Mouse (Mus musculus): ENCODE measurements at regions not wholly inside any gene's neighbourhood (a gene's known extent, or its start where the extent isn't known, plus 50 kb on each side); places are given as distances from the start of the nearest gene placed in this dataset.

- H3K4me1 ChIP-seq (ENCODE audit: control insufficient read depth, insufficient read depth, low read length): no peaks in the 10 kb centered on the region
- H3K27ac ChIP-seq (replicated peaks; ENCODE audit: low read depth, low read length): no peak overlapping the region
- WGBS: 72% methylated on average over 14 of the region's 14 CpGs
- DNase-seq (ENCODE audit: low spot score) (no peak), ATAC-seq (replicated peaks; ENCODE audit: insufficient number of reproducible peaks, low FRiP score, low TSS enrichment, low read depth) (no peak)
- H3K27me3 ChIP-seq (ENCODE audit: control insufficient read depth, insufficient read depth, low read length): no peaks in the 10 kb centered on the region
- no peak overlapping the region for H3K9ac ChIP-seq (replicated peaks; ENCODE audit: low read length)
- H3K9me3 ChIP-seq (replicated peaks; ENCODE audit: control insufficient read depth, low read length): no peaks in the 10 kb centered on the region
- no peaks in the 10 kb centered on the region for H3K36me3 ChIP-seq (replicated peaks; ENCODE audit: control insufficient read depth, insufficient read depth, low read depth, low read length)
- no peak overlapping the region for H3K4me2 ChIP-seq (ENCODE audit: low read depth, low read length)
- no peak overlapping the region for H3K4me3 ChIP-seq (ENCODE audit: low read depth, low read length)
Measured at GRCm38 (mm10) chr16:95929700-95930435, 60.9 kb downstream of the Psmg1 start.

GRCm38 (mm10) chr16:95928290-95929260 is 62.2 kb downstream of the Psmg1 start:
- no peaks in the 10 kb centered on the region for H3K4me1 ChIP-seq (ENCODE audit: control insufficient read depth, insufficient read depth, low read length)
- 57% methylated on average over 18 of the region's 18 CpGs for WGBS
- H3K27ac ChIP-seq (replicated peaks; ENCODE audit: low read depth, low read length): no peak overlapping the region
- ATAC-seq (replicated peaks; ENCODE audit: insufficient number of reproducible peaks, low FRiP score, low TSS enrichment, low read depth): no peak
- H3K9ac ChIP-seq (replicated peaks; ENCODE audit: low read length): no peak overlapping the region
- H3K36me3 ChIP-seq (replicated peaks; ENCODE audit: control insufficient read depth, insufficient read depth, low read depth, low read length): no peaks in the 10 kb centered on the region
- no peak overlapping the region for H3K4me2 ChIP-seq (ENCODE audit: low read depth, low read length)
- H3K27me3 ChIP-seq (ENCODE audit: control insufficient read depth, insufficient read depth, low read length): no peaks in the 10 kb centered on the region
- DNase-seq (ENCODE audit: low spot score): no peak
- H3K4me3 ChIP-seq (ENCODE audit: low read depth, low read length): no peak overlapping the region
- H3K9me3 ChIP-seq (replicated peaks; ENCODE audit: control insufficient read depth, low read length): no peaks in the 10 kb centered on the region

- no peaks in the 10 kb centered on the region for H3K27me3 ChIP-seq (ENCODE audit: control insufficient read depth, insufficient read depth, low read length)
- no peak overlapping the region for H3K4me2 ChIP-seq (ENCODE audit: low read depth, low read length)
- H3K9me3 ChIP-seq (replicated peaks; ENCODE audit: control insufficient read depth, low read length): no peaks in the 10 kb centered on the region
- no peaks in the 10 kb centered on the region for H3K36me3 ChIP-seq (replicated peaks; ENCODE audit: control insufficient read depth, insufficient read depth, low read depth, low read length)
- H3K4me1 ChIP-seq (ENCODE audit: control insufficient read depth, insufficient read depth, low read length): no peaks in the 10 kb centered on the region
- H3K4me3 ChIP-seq (ENCODE audit: low read depth, low read length): no peak overlapping the region
- DNase-seq (ENCODE audit: low spot score) (no peak), ATAC-seq (replicated peaks; ENCODE audit: insufficient number of reproducible peaks, low FRiP score, low TSS enrichment, low read depth) (no peak)
- 77% methylated on average over 6 of the region's 6 CpGs for WGBS
- no peak overlapping the region for H3K9ac ChIP-seq (replicated peaks; ENCODE audit: low read length)
- H3K27ac ChIP-seq (replicated peaks; ENCODE audit: low read depth, low read length): no peak overlapping the region
Measured at GRCm38 (mm10) chr16:95926558-95926957, 64.2 kb downstream of the Psmg1 start.

GRCm38 (mm10) chr16:95924716-95925115 is 66.0 kb downstream of the Psmg1 start:
- Histone ChIP-seq H3K9ac (replicated peaks; ENCODE audit: low read length) (no peak overlapping the region), H3K4me1 (ENCODE audit: control insufficient read depth, insufficient read depth, low read length) (no peaks in the 10 kb centered on the region), H3K4me3 (ENCODE audit: low read depth, low read length) (no peak overlapping the region), H3K36me3 (replicated peaks; ENCODE audit: control insufficient read depth, insufficient read depth, low read depth, low read length) (no peaks in the 10 kb centered on the region), H3K27me3 (ENCODE audit: control insufficient read depth, insufficient read depth, low read length) (no peaks in the 10 kb centered on the region), H3K9me3 (replicated peaks; ENCODE audit: control insufficient read depth, low read length) (no peaks in the 10 kb centered on the region), H3K4me2 (ENCODE audit: low read depth, low read length) (no peak overlapping the region), H3K27ac (replicated peaks; ENCODE audit: low read depth, low read length) (no peak overlapping the region)
- DNase-seq (ENCODE audit: low spot score) (no peak), ATAC-seq (replicated peaks; ENCODE audit: insufficient number of reproducible peaks, low FRiP score, low TSS enrichment, low read depth) (no peak)
- 73% methylated on average over 8 of the region's 8 CpGs for WGBS

GRCm38 (mm10) chr16:95923991-95924390 is 66.8 kb downstream of the Psmg1 start:
- no peaks in the 10 kb centered on the region for H3K36me3 ChIP-seq (replicated peaks; ENCODE audit: control insufficient read depth, insufficient read depth, low read depth, low read length)
- no peaks in the 10 kb centered on the region for H3K27me3 ChIP-seq (ENCODE audit: control insufficient read depth, insufficient read depth, low read length)
- no peak overlapping the region for H3K4me3 ChIP-seq (ENCODE audit: low read depth, low read length)
- no peaks in the 10 kb centered on the region for H3K4me1 ChIP-seq (ENCODE audit: control insufficient read depth, insufficient read depth, low read length)
- H3K9me3 ChIP-seq (replicated peaks; ENCODE audit: control insufficient read depth, low read length): no peaks in the 10 kb centered on the region
- no peak overlapping the region for H3K27ac ChIP-seq (replicated peaks; ENCODE audit: low read depth, low read length)
- WGBS: 91% methylated on average over 7 of the region's 7 CpGs
- H3K4me2 ChIP-seq (ENCODE audit: low read depth, low read length): no peak overlapping the region
- DNase-seq (ENCODE audit: low spot score) (no peak), ATAC-seq (replicated peaks; ENCODE audit: insufficient number of reproducible peaks, low FRiP score, low TSS enrichment, low read depth) (no peak)
- no peak overlapping the region for H3K9ac ChIP-seq (replicated peaks; ENCODE audit: low read length)

- no peak overlapping the region for H3K9ac ChIP-seq (replicated peaks; ENCODE audit: low read length)
- no peak overlapping the region for H3K4me3 ChIP-seq (ENCODE audit: low read depth, low read length)
- H3K4me2 ChIP-seq (ENCODE audit: low read depth, low read length): no peak overlapping the region
- H3K27ac ChIP-seq (replicated peaks; ENCODE audit: low read depth, low read length): no peak overlapping the region
- no peaks in the 10 kb centered on the region for H3K27me3 ChIP-seq (ENCODE audit: control insufficient read depth, insufficient read depth, low read length)
- no peaks in the 10 kb centered on the region for H3K9me3 ChIP-seq (replicated peaks; ENCODE audit: control insufficient read depth, low read length)
- peak; percentile 61 for DNase-seq (ENCODE audit: low spot score)
- WGBS: 42% methylated on average over 9 of the region's 9 CpGs
- no peaks in the 10 kb centered on the region for H3K36me3 ChIP-seq (replicated peaks; ENCODE audit: control insufficient read depth, insufficient read depth, low read depth, low read length)
- no peak for ATAC-seq (replicated peaks; ENCODE audit: insufficient number of reproducible peaks, low FRiP score, low TSS enrichment, low read depth)
- H3K4me1 ChIP-seq (ENCODE audit: control insufficient read depth, insufficient read depth, low read length): no peaks in the 10 kb centered on the region
Measured at GRCm38 (mm10) chr16:95922369-95922934, 68.3 kb downstream of the Psmg1 start.

- no peak overlapping the region for H3K4me2 ChIP-seq (ENCODE audit: low read depth, low read length)
- H3K9me3 ChIP-seq (replicated peaks; ENCODE audit: control insufficient read depth, low read length): no peaks in the 10 kb centered on the region
- H3K9ac ChIP-seq (replicated peaks; ENCODE audit: low read length): no peak overlapping the region
- no peaks in the 10 kb centered on the region for H3K36me3 ChIP-seq (replicated peaks; ENCODE audit: control insufficient read depth, insufficient read depth, low read depth, low read length)
- no peaks in the 10 kb centered on the region for H3K27me3 ChIP-seq (ENCODE audit: control insufficient read depth, insufficient read depth, low read length)
- no peaks in the 10 kb centered on the region for H3K4me1 ChIP-seq (ENCODE audit: control insufficient read depth, insufficient read depth, low read length)
- 82% methylated on average over 4 of the region's 4 CpGs for WGBS
- no peak overlapping the region for H3K27ac ChIP-seq (replicated peaks; ENCODE audit: low read depth, low read length)
- no peak overlapping the region for H3K4me3 ChIP-seq (ENCODE audit: low read depth, low read length)
- ATAC-seq (replicated peaks; ENCODE audit: insufficient number of reproducible peaks, low FRiP score, low TSS enrichment, low read depth) (no peak), DNase-seq (ENCODE audit: low spot score) (no peak)
Measured at GRCm38 (mm10) chr16:95921169-95921568, 69.6 kb downstream of the Psmg1 start.
